Mouse (Mus musculus): Measurements from ENCODE around the gene Pwwp2b. TPM values are rescaled to one million over a fixed set of nuclear protein-coding genes. Genes with fewer than 3 reads are reported as not detected.

Gene Pwwp2b
- polyA plus RNA-seq, 1 experiment from 2014 or later, result 4.2 TPM

DNA sequence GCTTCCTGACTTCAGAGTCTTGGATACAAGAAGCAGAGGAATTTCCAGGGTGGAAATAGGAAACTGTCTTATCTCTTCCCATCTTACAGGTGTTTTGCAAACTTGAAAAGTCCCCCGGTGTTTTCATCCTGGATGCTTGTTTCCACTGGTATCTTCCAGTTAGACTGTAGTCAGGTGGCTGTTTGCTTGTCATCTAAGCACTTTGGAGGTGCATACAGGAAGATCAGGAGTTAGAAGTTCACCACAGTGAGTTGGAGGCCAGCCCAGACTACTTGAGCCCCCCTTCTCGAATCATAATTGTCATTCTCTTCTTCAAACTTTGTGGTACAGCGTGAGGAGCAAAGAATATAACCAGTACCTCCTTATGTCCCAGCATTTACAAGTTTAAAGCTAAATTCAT, 34.1 kb upstream of the Pwwp2b start:
- Histone ChIP-seq H3K4me1 (replicated peaks; ENCODE audit: control insufficient read depth, insufficient read depth, low read length) (peaks cover 1% of the 10 kb centered on the region; the same call in 1 of the 2 replicates), H3K4me3 (ENCODE audit: low read depth, low read length) (no peak overlapping the region), H3K4me2 (ENCODE audit: low read depth, low read length, severe bottlenecking) (no peak overlapping the region), H3K27ac (ENCODE audit: low read depth, low read length) (no peak overlapping the region), H3K36me3 (ENCODE audit: control insufficient read depth, insufficient read depth, low read length) (no peaks in the 10 kb centered on the region), H3K9me3 (ENCODE audit: control insufficient read depth, low read length) (no peaks in the 10 kb centered on the region), H3K9ac (ENCODE audit: low read length) (no peak overlapping the region), H3K27me3 (ENCODE audit: control insufficient read depth, insufficient read depth, low read length) (no peaks in the 10 kb centered on the region)
- 73% methylated on average over 3 of the region's 3 CpGs for WGBS
- ATAC-seq (replicated peaks; ENCODE audit: low FRiP score) (no peak), DNase-seq (ENCODE audit: low spot score) (no peak)

GRCm38 (mm10) chr7:139214596-139215340, 33.5 kb upstream of the Pwwp2b start:
- Histone ChIP-seq H3K4me2 (ENCODE audit: low read depth, low read length, severe bottlenecking) (no peak overlapping the region), H3K36me3 (ENCODE audit: control insufficient read depth, insufficient read depth, low read length) (no peaks in the 10 kb centered on the region), H3K9me3 (ENCODE audit: control insufficient read depth, low read length) (no peaks in the 10 kb centered on the region), H3K27me3 (ENCODE audit: control insufficient read depth, insufficient read depth, low read length) (no peaks in the 10 kb centered on the region), H3K4me3 (ENCODE audit: low read depth, low read length) (no peak overlapping the region), H3K4me1 (replicated peaks; ENCODE audit: control insufficient read depth, insufficient read depth, low read length) (peaks cover 1% of the 10 kb centered on the region; the same call in 1 of the 2 replicates), H3K27ac (ENCODE audit: low read depth, low read length) (no peak overlapping the region), H3K9ac (ENCODE audit: low read length) (no peak overlapping the region)
- DNase-seq (ENCODE audit: low spot score) (no peak), ATAC-seq (replicated peaks; ENCODE audit: low FRiP score) (no peak)
- WGBS, result 81% methylated on average over 14 of the region's 14 CpGs

DNA sequence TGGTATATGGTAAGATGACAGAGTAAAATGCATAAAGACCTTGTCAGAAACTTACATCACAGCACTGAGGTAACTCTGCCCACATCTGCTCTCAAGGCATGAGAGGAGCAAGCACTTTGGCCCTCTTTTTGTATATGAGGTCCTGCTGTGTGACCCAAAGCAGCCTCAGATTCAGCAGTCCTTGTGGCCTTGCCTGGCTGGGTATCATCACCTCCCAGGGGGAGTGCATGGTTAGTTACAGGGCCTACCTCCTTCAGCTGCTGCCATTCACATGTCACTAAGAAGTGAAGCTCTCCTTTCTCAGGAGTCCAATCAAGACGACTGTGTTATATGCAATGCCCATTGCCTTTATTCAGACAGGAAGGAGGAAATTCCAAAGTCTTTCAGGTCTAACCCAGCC, 32.8 kb upstream of the Pwwp2b start:
- H3K36me3 ChIP-seq (ENCODE audit: control insufficient read depth, insufficient read depth, low read length), result no peaks in the 10 kb centered on the region
- no peak overlapping the region for H3K27ac ChIP-seq (ENCODE audit: low read depth, low read length)
- 68% methylated on average over 1 of the region's 1 CpGs for WGBS
- ATAC-seq (replicated peaks; ENCODE audit: low FRiP score), result no peak
- no peak for DNase-seq (ENCODE audit: low spot score)
- H3K27me3 ChIP-seq (ENCODE audit: control insufficient read depth, insufficient read depth, low read length), result no peaks in the 10 kb centered on the region
- H3K4me1 ChIP-seq (replicated peaks; ENCODE audit: control insufficient read depth, insufficient read depth, low read length), result peaks cover 1% of the 10 kb centered on the region; the same call in 1 of the 2 replicates
- no peak overlapping the region for H3K9ac ChIP-seq (ENCODE audit: low read length)
- H3K4me2 ChIP-seq (ENCODE audit: low read depth, low read length, severe bottlenecking), result no peak overlapping the region
- no peaks in the 10 kb centered on the region for H3K9me3 ChIP-seq (ENCODE audit: control insufficient read depth, low read length)
- no peak overlapping the region for H3K4me3 ChIP-seq (ENCODE audit: low read depth, low read length)

- H3K36me3 ChIP-seq (ENCODE audit: control insufficient read depth, insufficient read depth, low read length), result no peaks in the 10 kb centered on the region
- no peak overlapping the region for H3K9ac ChIP-seq (ENCODE audit: low read length)
- H3K27me3 ChIP-seq (ENCODE audit: control insufficient read depth, insufficient read depth, low read length), result no peaks in the 10 kb centered on the region
- H3K27ac ChIP-seq (ENCODE audit: low read depth, low read length), result no peak overlapping the region
- WGBS, result 92% methylated on average over 7 of the region's 7 CpGs
- ATAC-seq (replicated peaks; ENCODE audit: low FRiP score) (no peak), DNase-seq (ENCODE audit: low spot score) (no peak)
- no peaks in the 10 kb centered on the region for H3K9me3 ChIP-seq (ENCODE audit: control insufficient read depth, low read length)
- no peak overlapping the region for H3K4me3 ChIP-seq (ENCODE audit: low read depth, low read length)
- no peak overlapping the region for H3K4me2 ChIP-seq (ENCODE audit: low read depth, low read length, severe bottlenecking)
- peaks cover 1% of the 10 kb centered on the region; the same call in 1 of the 2 replicates for H3K4me1 ChIP-seq (replicated peaks; ENCODE audit: control insufficient read depth, insufficient read depth, low read length)
These were observed 32.3 kb upstream of the Pwwp2b start for GRCm38 (mm10) chr7:139215946-139216345.

DNA sequence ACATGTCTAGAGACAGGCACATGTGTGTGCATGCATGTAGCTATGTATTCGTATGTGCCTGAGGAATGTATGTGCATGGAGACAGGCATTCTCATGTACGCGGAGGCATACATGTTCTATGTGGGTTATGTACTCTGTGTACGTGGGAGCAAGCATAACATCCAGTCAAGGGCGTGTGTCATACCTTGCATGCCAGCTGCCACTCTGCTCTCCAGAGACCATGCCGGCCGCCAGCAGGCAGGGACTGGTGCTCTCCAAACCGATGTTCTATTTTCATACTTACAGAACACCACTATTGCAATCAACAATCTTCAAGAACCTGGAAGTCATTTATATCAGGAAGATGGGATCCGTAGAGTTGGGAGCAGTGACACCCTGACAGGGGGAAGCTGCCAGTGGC, 31.8 kb upstream of the Pwwp2b start:
- no peaks in the 10 kb centered on the region for H3K9me3 ChIP-seq (ENCODE audit: control insufficient read depth, low read length)
- ATAC-seq (replicated peaks; ENCODE audit: low FRiP score) (no peak), DNase-seq (ENCODE audit: low spot score) (no peak)
- no peak overlapping the region for H3K27ac ChIP-seq (ENCODE audit: low read depth, low read length)
- H3K4me1 ChIP-seq (replicated peaks; ENCODE audit: control insufficient read depth, insufficient read depth, low read length), result peaks cover 1% of the 10 kb centered on the region; the same call in 1 of the 2 replicates
- no peaks in the 10 kb centered on the region for H3K27me3 ChIP-seq (ENCODE audit: control insufficient read depth, insufficient read depth, low read length)
- H3K4me2 ChIP-seq (ENCODE audit: low read depth, low read length, severe bottlenecking), result no peak overlapping the region
- no peak overlapping the region for H3K4me3 ChIP-seq (ENCODE audit: low read depth, low read length)
- no peak overlapping the region for H3K9ac ChIP-seq (ENCODE audit: low read length)
- no peaks in the 10 kb centered on the region for H3K36me3 ChIP-seq (ENCODE audit: control insufficient read depth, insufficient read depth, low read length)
- 94% methylated on average over 9 of the region's 9 CpGs for WGBS

- no peak overlapping the region for H3K27ac ChIP-seq (ENCODE audit: low read depth, low read length)
- H3K4me1 ChIP-seq (replicated peaks; ENCODE audit: control insufficient read depth, insufficient read depth, low read length), result peaks cover 1% of the 10 kb centered on the region; the same call in 1 of the 2 replicates
- ATAC-seq (replicated peaks; ENCODE audit: low FRiP score) (no peak), DNase-seq (ENCODE audit: low spot score) (no peak)
- no peaks in the 10 kb centered on the region for H3K9me3 ChIP-seq (ENCODE audit: control insufficient read depth, low read length)
- no peak overlapping the region for H3K4me3 ChIP-seq (ENCODE audit: low read depth, low read length)
- no peaks in the 10 kb centered on the region for H3K27me3 ChIP-seq (ENCODE audit: control insufficient read depth, insufficient read depth, low read length)
- H3K4me2 ChIP-seq (ENCODE audit: low read depth, low read length, severe bottlenecking), result no peak overlapping the region
- H3K36me3 ChIP-seq (ENCODE audit: control insufficient read depth, insufficient read depth, low read length), result no peaks in the 10 kb centered on the region
- WGBS, result 87% methylated on average over 7 of the region's 7 CpGs
- H3K9ac ChIP-seq (ENCODE audit: low read length), result no peak overlapping the region
These were observed 31.2 kb upstream of the Pwwp2b start for GRCm38 (mm10) chr7:139217046-139217445.

GRCm38 (mm10) chr7:139218641-139219415, 29.5 kb upstream of the Pwwp2b start:
- WGBS, result 77% methylated on average over 6 of the region's 6 CpGs
- no peak for ATAC-seq (replicated peaks; ENCODE audit: low FRiP score)

DNA sequence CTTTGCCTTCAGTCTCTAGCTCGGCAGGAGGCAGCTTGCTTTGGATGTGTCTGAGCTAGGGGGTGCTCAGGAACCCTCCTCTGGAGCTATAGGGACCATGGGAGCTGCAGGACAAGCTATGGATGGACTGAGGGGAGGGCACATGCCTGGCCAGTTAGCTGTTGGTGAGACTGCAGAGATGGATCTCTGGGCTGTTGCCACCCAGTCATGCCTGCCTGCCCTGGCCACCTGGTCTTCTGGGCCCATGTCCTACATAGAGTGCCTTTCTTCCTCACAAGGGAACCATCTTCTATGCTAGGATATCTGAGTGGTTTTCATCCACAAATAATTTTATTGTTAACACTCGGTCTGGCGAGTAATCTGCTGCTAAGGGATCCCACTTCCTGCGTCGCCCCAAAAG, 28.8 kb upstream of the Pwwp2b start:
- WGBS, result 84% methylated on average over 5 of the region's 5 CpGs
- Histone ChIP-seq H3K4me3 (ENCODE audit: low read depth, low read length) (no peak overlapping the region), H3K4me1 (replicated peaks; ENCODE audit: control insufficient read depth, insufficient read depth, low read length) (no peaks in the 10 kb centered on the region), H3K27ac (ENCODE audit: low read depth, low read length) (no peak overlapping the region), H3K36me3 (ENCODE audit: control insufficient read depth, insufficient read depth, low read length) (no peaks in the 10 kb centered on the region), H3K4me2 (ENCODE audit: low read depth, low read length, severe bottlenecking) (no peak overlapping the region), H3K27me3 (ENCODE audit: control insufficient read depth, insufficient read depth, low read length) (no peaks in the 10 kb centered on the region), H3K9ac (ENCODE audit: low read length) (no peak overlapping the region), H3K9me3 (ENCODE audit: control insufficient read depth, low read length) (no peaks in the 10 kb centered on the region)
- DNase-seq (ENCODE audit: low spot score), result no peak
- ATAC-seq (replicated peaks; ENCODE audit: low FRiP score), result no peak

More at GRCm38 (mm10) chr7:139218641-139219415, 29.5 kb upstream of the Pwwp2b start:
- Histone ChIP-seq H3K9me3 (ENCODE audit: control insufficient read depth, low read length) (no peaks in the 10 kb centered on the region), H3K27ac (ENCODE audit: low read depth, low read length) (no peak overlapping the region), H3K4me1 (replicated peaks; ENCODE audit: control insufficient read depth, insufficient read depth, low read length) (no peaks in the 10 kb centered on the region), H3K36me3 (ENCODE audit: control insufficient read depth, insufficient read depth, low read length) (no peaks in the 10 kb centered on the region), H3K27me3 (ENCODE audit: control insufficient read depth, insufficient read depth, low read length) (no peaks in the 10 kb centered on the region), H3K4me2 (ENCODE audit: low read depth, low read length, severe bottlenecking) (no peak overlapping the region), H3K4me3 (ENCODE audit: low read depth, low read length) (no peak overlapping the region), H3K9ac (ENCODE audit: low read length) (no peak overlapping the region)
- DNase-seq (ENCODE audit: low spot score), result no peak

All from forebrain, embryonic 11.5 days (tissue).